Mouse (Mus musculus): ENCODE measurements around the gene Gm20388.

GRCm38 (mm10) chr8:121300066-121300465, 1389.4 kb downstream of the Gm20388 start:
- TF ChIP-seq CTCF (IDR thresholded peaks at IDR 0.05; ENCODE audit: low read depth, low read length) (no peak), GATA1 (IDR thresholded peaks at IDR 0.05; ENCODE audit: borderline replicate concordance, low read length) (no peak), GATA2 (IDR thresholded peaks at IDR 0.05; ENCODE audit: borderline replicate concordance, low read depth, low read length) (no peak)

Measured in G1E (cell line).